Mouse (Mus musculus): Measurements from ENCODE around the gene Dnajb3. TPM values are rescaled to one million over a fixed set of nuclear protein-coding genes. Genes with fewer than 3 reads are reported as not detected.

Gene Dnajb3
- polyA plus RNA-seq, 1 experiment from 2014 or later: 3.9 TPM

- 43% methylated on average over 4 of the region's 4 CpGs for WGBS
- Histone ChIP-seq H3K36me3 (ENCODE audit: control insufficient read depth, insufficient read depth, low read length) (no peaks in the 10 kb centered on the region), H3K4me1 (ENCODE audit: control insufficient read depth in 2 of 2, insufficient read depth in 2 of 2, low read length in 2 of 2) (no peaks in the 10 kb centered on the region), H3K4me3 (ENCODE audit: control insufficient read depth in 1 of 2, insufficient read depth in 1 of 2, low read depth in 1 of 2, low read length in 2 of 2) (no peak overlapping the region), H3K9me3 (ENCODE audit: control insufficient read depth, low read length) (peaks cover 27% of the 10 kb centered on the region), H3K9ac (ENCODE audit: low read length) (no peak overlapping the region), H3K27me3 (ENCODE audit: control insufficient read depth, insufficient read depth, low read length) (no peaks in the 10 kb centered on the region), H3K27ac (replicated peaks in 1 of 2; ENCODE audit: control insufficient read depth in 1 of 2, insufficient read depth in 1 of 2, low read depth in 2 of 2, low read length in 2 of 2) (no peak overlapping the region), H3K4me2 (ENCODE audit: low read length) (no peak overlapping the region)
- ATAC-seq (ENCODE audit: insufficient number of reproducible peaks, insufficient read depth, low FRiP score, low read depth): no peak
Observed at GRCm38 (mm10) chr1:88218591-88218990, 13.0 kb upstream of the Dnajb3 start.

- Histone ChIP-seq H3K4me1 (ENCODE audit: control insufficient read depth in 2 of 2, insufficient read depth in 2 of 2, low read length in 2 of 2) (no peaks in the 10 kb centered on the region), H3K27me3 (ENCODE audit: control insufficient read depth, insufficient read depth, low read length) (no peaks in the 10 kb centered on the region), H3K36me3 (ENCODE audit: control insufficient read depth, insufficient read depth, low read length) (no peaks in the 10 kb centered on the region), H3K4me2 (ENCODE audit: low read length) (no peak overlapping the region), H3K27ac (replicated peaks in 1 of 2; ENCODE audit: control insufficient read depth in 1 of 2, insufficient read depth in 1 of 2, low read depth in 2 of 2, low read length in 2 of 2) (no peak overlapping the region), H3K9ac (ENCODE audit: low read length) (no peak overlapping the region), H3K9me3 (ENCODE audit: control insufficient read depth, low read length) (peaks cover 33% of the 10 kb centered on the region), H3K4me3 (ENCODE audit: control insufficient read depth in 1 of 2, insufficient read depth in 1 of 2, low read depth in 1 of 2, low read length in 2 of 2) (no peak overlapping the region)
- 67% methylated on average over 9 of the region's 9 CpGs for WGBS
- ATAC-seq (ENCODE audit: insufficient number of reproducible peaks, insufficient read depth, low FRiP score, low read depth): no peak
Observed at GRCm38 (mm10) chr1:88218051-88218450, 12.5 kb upstream of the Dnajb3 start.

GRCm38 (mm10) chr1:88217576-88217975 is 12.0 kb upstream of the Dnajb3 start:
- H3K4me3 ChIP-seq (ENCODE audit: control insufficient read depth in 1 of 2, insufficient read depth in 1 of 2, low read depth in 1 of 2, low read length in 2 of 2): no peak overlapping the region
- no peaks in the 10 kb centered on the region for H3K4me1 ChIP-seq (ENCODE audit: control insufficient read depth in 2 of 2, insufficient read depth in 2 of 2, low read length in 2 of 2)
- no peaks in the 10 kb centered on the region for H3K36me3 ChIP-seq (ENCODE audit: control insufficient read depth, insufficient read depth, low read length)
- H3K4me2 ChIP-seq (ENCODE audit: low read length): no peak overlapping the region
- no peak overlapping the region for H3K27ac ChIP-seq (replicated peaks in 1 of 2; ENCODE audit: control insufficient read depth in 1 of 2, insufficient read depth in 1 of 2, low read depth in 2 of 2, low read length in 2 of 2)
- 34% methylated on average over 3 of the region's 3 CpGs for WGBS
- ATAC-seq (ENCODE audit: insufficient number of reproducible peaks, insufficient read depth, low FRiP score, low read depth): no peak
- no peak overlapping the region for H3K9ac ChIP-seq (ENCODE audit: low read length)
- peaks cover 37% of the 10 kb centered on the region for H3K9me3 ChIP-seq (ENCODE audit: control insufficient read depth, low read length)
- H3K27me3 ChIP-seq (ENCODE audit: control insufficient read depth, insufficient read depth, low read length): no peaks in the 10 kb centered on the region

GRCm38 (mm10) chr1:88217144-88217543 is 11.6 kb upstream of the Dnajb3 start:
- Histone ChIP-seq H3K4me3 (ENCODE audit: control insufficient read depth in 1 of 2, insufficient read depth in 1 of 2, low read depth in 1 of 2, low read length in 2 of 2) (no peak overlapping the region), H3K9me3 (ENCODE audit: control insufficient read depth, low read length) (peaks cover 40% of the 10 kb centered on the region), H3K4me2 (ENCODE audit: low read length) (no peak overlapping the region), H3K36me3 (ENCODE audit: control insufficient read depth, insufficient read depth, low read length) (no peaks in the 10 kb centered on the region), H3K4me1 (ENCODE audit: control insufficient read depth in 2 of 2, insufficient read depth in 2 of 2, low read length in 2 of 2) (no peaks in the 10 kb centered on the region), H3K27ac (replicated peaks in 1 of 2; ENCODE audit: control insufficient read depth in 1 of 2, insufficient read depth in 1 of 2, low read depth in 2 of 2, low read length in 2 of 2) (no peak overlapping the region), H3K27me3 (ENCODE audit: control insufficient read depth, insufficient read depth, low read length) (no peaks in the 10 kb centered on the region), H3K9ac (ENCODE audit: low read length) (no peak overlapping the region)
- 52% methylated on average over 2 of the region's 2 CpGs for WGBS
- no peak for ATAC-seq (ENCODE audit: insufficient number of reproducible peaks, insufficient read depth, low FRiP score, low read depth)

GRCm38 (mm10) chr1:88216551-88216950 is 11.0 kb upstream of the Dnajb3 start:
- Histone ChIP-seq H3K36me3 (ENCODE audit: control insufficient read depth, insufficient read depth, low read length) (no peaks in the 10 kb centered on the region), H3K27me3 (ENCODE audit: control insufficient read depth, insufficient read depth, low read length) (no peaks in the 10 kb centered on the region), H3K4me1 (ENCODE audit: control insufficient read depth in 2 of 2, insufficient read depth in 2 of 2, low read length in 2 of 2) (no peaks in the 10 kb centered on the region), H3K4me3 (ENCODE audit: control insufficient read depth in 1 of 2, insufficient read depth in 1 of 2, low read depth in 1 of 2, low read length in 2 of 2) (no peak overlapping the region), H3K9ac (ENCODE audit: low read length) (no peak overlapping the region), H3K9me3 (ENCODE audit: control insufficient read depth, low read length) (peaks cover 44% of the 10 kb centered on the region), H3K27ac (replicated peaks in 1 of 2; ENCODE audit: control insufficient read depth in 1 of 2, insufficient read depth in 1 of 2, low read depth in 2 of 2, low read length in 2 of 2) (no peak overlapping the region), H3K4me2 (ENCODE audit: low read length) (no peak overlapping the region)
- no peak for ATAC-seq (ENCODE audit: insufficient number of reproducible peaks, insufficient read depth, low FRiP score, low read depth)
- WGBS: 53% methylated on average over 2 of the region's 2 CpGs

GRCm38 (mm10) chr1:88215466-88216380 is 10.1 kb upstream of the Dnajb3 start:
- Histone ChIP-seq H3K4me2 (ENCODE audit: low read length) (no peak overlapping the region), H3K36me3 (ENCODE audit: control insufficient read depth, insufficient read depth, low read length) (no peaks in the 10 kb centered on the region), H3K4me1 (ENCODE audit: control insufficient read depth in 2 of 2, insufficient read depth in 2 of 2, low read length in 2 of 2) (no peaks in the 10 kb centered on the region), H3K4me3 (ENCODE audit: control insufficient read depth in 1 of 2, insufficient read depth in 1 of 2, low read depth in 1 of 2, low read length in 2 of 2) (no peak overlapping the region), H3K9ac (ENCODE audit: low read length) (no peak overlapping the region), H3K27ac (replicated peaks in 1 of 2; ENCODE audit: control insufficient read depth in 1 of 2, insufficient read depth in 1 of 2, low read depth in 2 of 2, low read length in 2 of 2) (no peak overlapping the region), H3K27me3 (ENCODE audit: control insufficient read depth, insufficient read depth, low read length) (no peaks in the 10 kb centered on the region), H3K9me3 (ENCODE audit: control insufficient read depth, low read length) (peaks cover 47% of the 10 kb centered on the region)
- 62% methylated on average over 10 of the region's 10 CpGs for WGBS
- no peak for ATAC-seq (ENCODE audit: insufficient number of reproducible peaks, insufficient read depth, low FRiP score, low read depth)

- no peak overlapping the region for H3K4me3 ChIP-seq (ENCODE audit: control insufficient read depth in 1 of 2, insufficient read depth in 1 of 2, low read depth in 1 of 2, low read length in 2 of 2)
- H3K9me3 ChIP-seq (ENCODE audit: control insufficient read depth, low read length): peaks cover 47% of the 10 kb centered on the region
- H3K36me3 ChIP-seq (ENCODE audit: control insufficient read depth, insufficient read depth, low read length): no peaks in the 10 kb centered on the region
- no peaks in the 10 kb centered on the region for H3K4me1 ChIP-seq (ENCODE audit: control insufficient read depth in 2 of 2, insufficient read depth in 2 of 2, low read length in 2 of 2)
- H3K27me3 ChIP-seq (ENCODE audit: control insufficient read depth, insufficient read depth, low read length): no peaks in the 10 kb centered on the region
- no peak for ATAC-seq (ENCODE audit: insufficient number of reproducible peaks, insufficient read depth, low FRiP score, low read depth)
- H3K9ac ChIP-seq (ENCODE audit: low read length): no peak overlapping the region
- WGBS: 70% methylated on average over 2 of the region's 2 CpGs
- H3K4me2 ChIP-seq (ENCODE audit: low read length): no peak overlapping the region
- no peak overlapping the region for H3K27ac ChIP-seq (replicated peaks in 1 of 2; ENCODE audit: control insufficient read depth in 1 of 2, insufficient read depth in 1 of 2, low read depth in 2 of 2, low read length in 2 of 2)
Observed at GRCm38 (mm10) chr1:88214462-88214952, 8.9 kb upstream of the Dnajb3 start.
